Mouse (Mus musculus) neural tube, embryonic 12.5 days (tissue): ENCODE results near the gene Lhx5. TPM values are rescaled to one million over a fixed set of nuclear protein-coding genes. Genes with fewer than 3 reads are reported as not detected.

Source experiments
- ATAC-seq: fragments of 200-750 bp; cut with Nextera tagmentation; 2 replicates; pipeline ENCODE4 v1.8.0; 2017; ENCODE audit warnings: low read depth, mild to moderate bottlenecking, moderate TSS enrichment, moderate library complexity; ENCODE audit not compliant: low FRiP score
- H3K27ac ChIP-seq: fragments of 300-500 bp; sonication (generic); 2 replicates; pipeline ENCODE4 v1.5.1; 2016
- H3K27me3 ChIP-seq: fragments of 300-500 bp; sonication (generic); replicated peaks from 2 replicates; pipeline ENCODE4 v1.6.1; 2016; ENCODE audit warnings: mild to moderate bottlenecking
- H3K36me3 ChIP-seq: fragments of 300-500 bp; sonication (generic); 2 replicates; pipeline ENCODE4 v1.6.1; 2016; ENCODE audit warnings: mild to moderate bottlenecking
- H3K4me1 ChIP-seq: fragments of 300-500 bp; sonication (generic); 2 replicates; pipeline ENCODE4 v1.6.1; 2016
- H3K4me2 ChIP-seq: fragments of 300-500 bp; sonication (generic); replicated peaks from 2 replicates; pipeline ENCODE4 v1.6.1; 2016; ENCODE audit warnings: mild to moderate bottlenecking
- H3K4me3 ChIP-seq: fragments of 300-500 bp; sonication (generic); 2 replicates; pipeline ENCODE4 v1.5.1; 2016
- H3K9ac ChIP-seq: fragments of 300-500 bp; sonication (generic); 2 replicates; pipeline ENCODE4 v1.6.1; 2016; ENCODE audit warnings: mild to moderate bottlenecking
- H3K9me3 ChIP-seq: fragments of 300-500 bp; sonication (generic); 2 replicates; pipeline ENCODE4 v1.6.1; 2016; ENCODE audit warnings: mild to moderate bottlenecking
- WGBS: fragments of 180-500 bp; shearing (Covaris S2); methylation state at CpG from one replicate; pipeline ENCODE4 v1.1.7; 2016; 5-methylcytosine and 5-hydroxymethylcytosine counted together
- polyA plus RNA-seq: library from polyadenylated mRNA; unstranded; fragments of >200 nt; fragmentation: Nextera tagmentation; extraction: Ambion mirVana; gene quantifications from 2 replicates; pipeline ENCODE4 v1.2.1, GENCODE M21; 2016

Gene Lhx5
- 64.9 and 70.8 TPM in 2 replicates for polyA plus RNA-seq

GRCm38 (mm10) chr5:120431649-120432485 is at the start of gene Lhx5:
Lhx5 (plus strand) TSS chr5:120431699.
- peak within 1 kb of the TSS; percentile 90 for H3K9ac ChIP-seq
- WGBS: under 1% methylated on average over 69 of the region's 69 CpGs
- H3K4me3 ChIP-seq: peak within 1 kb of the TSS; percentile 55
- H3K4me2 ChIP-seq: peak within 1 kb of the TSS; percentile 58
- H3K27me3 ChIP-seq: peaks cover 97% of the 10 kb centered on the region
- H3K27ac ChIP-seq: peak within 1 kb of the TSS; percentile 82
- peaks cover 3% of the 10 kb centered on the region; the same call in 1 of the 2 replicates for H3K36me3 ChIP-seq
- peak; percentile 54 for ATAC-seq
- no peaks in the 10 kb centered on the region for H3K9me3 ChIP-seq
- H3K4me1 ChIP-seq: peaks cover 14% of the 10 kb centered on the region; the same call in 1 of the 2 replicates

GRCm38 (mm10) chr5:120386361-120386760 is 45.1 kb upstream of the Lhx5 start:
- Histone ChIP-seq H3K27ac (no peak overlapping the region), H3K4me2 (no peak overlapping the region), H3K9ac (no peak overlapping the region), H3K27me3 (peaks cover 7% of the 10 kb centered on the region; the same call in 1 of the 2 replicates), H3K36me3 (no peaks in the 10 kb centered on the region), H3K4me3 (no peak overlapping the region), H3K9me3 (no peaks in the 10 kb centered on the region), H3K4me1 (no peaks in the 10 kb centered on the region)
- no peak for ATAC-seq
- WGBS: 79% methylated on average over 4 of the region's 4 CpGs

- H3K9me3 ChIP-seq: no peaks in the 10 kb centered on the region
- no peak overlapping the region for H3K4me2 ChIP-seq
- H3K4me3 ChIP-seq: no peak overlapping the region
- no peak overlapping the region for H3K27ac ChIP-seq
- peaks cover 4% of the 10 kb centered on the region; the same call in 1 of the 2 replicates for H3K27me3 ChIP-seq
- ATAC-seq: no peak
- no peaks in the 10 kb centered on the region for H3K36me3 ChIP-seq
- 32% methylated on average over 9 of the region's 9 CpGs for WGBS
- no peak overlapping the region for H3K9ac ChIP-seq
- peaks cover 8% of the 10 kb centered on the region for H3K4me1 ChIP-seq
These were observed 42.7 kb upstream of the Lhx5 start for GRCm38 (mm10) chr5:120388765-120389164.

GRCm38 (mm10) chr5:120389973-120390372 is 41.5 kb upstream of the Lhx5 start:
- WGBS: 68% methylated on average over 2 of the region's 2 CpGs
- H3K27me3 ChIP-seq: peaks cover 4% of the 10 kb centered on the region
- ATAC-seq: no peak
- H3K9ac ChIP-seq: no peak overlapping the region
- no peaks in the 10 kb centered on the region for H3K36me3 ChIP-seq
- no peak overlapping the region for H3K4me2 ChIP-seq
- H3K4me3 ChIP-seq: no peak overlapping the region
- peaks cover 17% of the 10 kb centered on the region for H3K4me1 ChIP-seq
- no peaks in the 10 kb centered on the region for H3K9me3 ChIP-seq
- no peak overlapping the region for H3K27ac ChIP-seq

GRCm38 (mm10) chr5:120393871-120394667 is 37.4 kb upstream of the Lhx5 start:
- no peaks in the 10 kb centered on the region for H3K9me3 ChIP-seq
- peak overlapping the region; percentile 53; the same call in 1 of the 2 replicates for H3K27ac ChIP-seq
- peaks cover 24% of the 10 kb centered on the region for H3K4me1 ChIP-seq
- H3K4me2 ChIP-seq: peak overlapping the region; percentile 16; the same call in 1 of the 2 replicates
- H3K4me3 ChIP-seq: no peak overlapping the region
- peak; percentile 71 for ATAC-seq
- H3K27me3 ChIP-seq: peaks cover 24% of the 10 kb centered on the region
- 9% methylated on average over 24 of the region's 25 CpGs for WGBS
- no peaks in the 10 kb centered on the region for H3K36me3 ChIP-seq
- no peak overlapping the region for H3K9ac ChIP-seq

GRCm38 (mm10) chr5:120397988-120398387 is 33.5 kb upstream of the Lhx5 start:
- H3K36me3 ChIP-seq: no peaks in the 10 kb centered on the region
- H3K4me1 ChIP-seq: peaks cover 27% of the 10 kb centered on the region
- peak overlapping the region; percentile 64 for H3K27ac ChIP-seq

GRCm38 (mm10) chr5:120404831-120405591 is 26.5 kb upstream of the Lhx5 start:
- H3K4me3 ChIP-seq: no peak overlapping the region
- no peak overlapping the region for H3K4me2 ChIP-seq
- 80% methylated on average over 12 of the region's 12 CpGs for WGBS
- H3K27me3 ChIP-seq: peaks cover 52% of the 10 kb centered on the region
- no peak for ATAC-seq
- H3K27ac ChIP-seq: no peak overlapping the region
- H3K9me3 ChIP-seq: no peaks in the 10 kb centered on the region
- H3K4me1 ChIP-seq: peaks cover 19% of the 10 kb centered on the region
- no peaks in the 10 kb centered on the region for H3K36me3 ChIP-seq
- H3K9ac ChIP-seq: no peak overlapping the region

More at GRCm38 (mm10) chr5:120397988-120398387, 33.5 kb upstream of the Lhx5 start:
- no peak overlapping the region for H3K4me3 ChIP-seq
- H3K9ac ChIP-seq: no peak overlapping the region
- H3K27me3 ChIP-seq: peaks cover 41% of the 10 kb centered on the region
- ATAC-seq: no peak
- no peaks in the 10 kb centered on the region for H3K9me3 ChIP-seq
- 2% methylated on average over 13 of the region's 13 CpGs for WGBS
- peak overlapping the region; percentile 18; the same call in 1 of the 2 replicates for H3K4me2 ChIP-seq

- peaks cover 21% of the 10 kb centered on the region for H3K4me1 ChIP-seq
- peak overlapping the region; percentile 79 for H3K27ac ChIP-seq
- peaks cover 6% of the 10 kb centered on the region; the same call in 1 of the 2 replicates for H3K9me3 ChIP-seq
- H3K4me2 ChIP-seq: peak overlapping the region; percentile 54
- H3K4me3 ChIP-seq: no peak overlapping the region
- no peaks in the 10 kb centered on the region for H3K36me3 ChIP-seq
- peak; percentile 37; the same call in 1 of the 2 replicates for ATAC-seq
- WGBS: 66% methylated on average over 14 of the region's 14 CpGs
- peaks cover 55% of the 10 kb centered on the region for H3K27me3 ChIP-seq
- H3K9ac ChIP-seq: 0 out of 2 replicates have a peak overlapping the region, but pooled peaks have one; percentile 38
These were observed 22.6 kb upstream of the Lhx5 start for GRCm38 (mm10) chr5:120408933-120409332.

- peaks cover 21% of the 10 kb centered on the region for H3K4me1 ChIP-seq
- 2% methylated on average over 41 of the region's 41 CpGs for WGBS
- peaks cover 55% of the 10 kb centered on the region for H3K27me3 ChIP-seq
- H3K4me2 ChIP-seq: peak overlapping the region; percentile 54
- H3K9me3 ChIP-seq: peaks cover 8% of the 10 kb centered on the region; the same call in 1 of the 2 replicates
- no peaks in the 10 kb centered on the region for H3K36me3 ChIP-seq
- H3K27ac ChIP-seq: peak overlapping the region; percentile 89
- peak overlapping the region; percentile 44; the same call in 1 of the 2 replicates for H3K9ac ChIP-seq
- ATAC-seq: peak; percentile 83
- peak overlapping the region; percentile 24 for H3K4me3 ChIP-seq
These were observed 21.8 kb upstream of the Lhx5 start for GRCm38 (mm10) chr5:120409385-120410378.

- no peak for ATAC-seq
- H3K27ac ChIP-seq: no peak overlapping the region
These were observed 18.1 kb upstream of the Lhx5 start for GRCm38 (mm10) chr5:120413436-120413835.

More at GRCm38 (mm10) chr5:120413436-120413835, 18.1 kb upstream of the Lhx5 start:
- Histone ChIP-seq H3K27me3 (peaks cover 48% of the 10 kb centered on the region), H3K4me2 (no peak overlapping the region), H3K4me1 (peaks cover 21% of the 10 kb centered on the region), H3K9ac (no peak overlapping the region), H3K4me3 (no peak overlapping the region), H3K9me3 (peaks cover 8% of the 10 kb centered on the region; the same call in 1 of the 2 replicates), H3K36me3 (no peaks in the 10 kb centered on the region)
- WGBS: 80% methylated on average over 6 of the region's 6 CpGs
